Mouse (Mus musculus) liver, postnatal 0 days (tissue): ENCODE results near the gene Snap47.

Source experiments
- CTCF ChIP-seq: sonication (generic); IDR thresholded peaks from 2 replicates; pipeline ENCODE4 v1.5.1; 2016; ENCODE audit warnings: antibody characterized with exemption, low read depth
- EP300 ChIP-seq: IDR thresholded peaks from 2 replicates; pipeline ENCODE4 v1.6.1; 2016; ENCODE audit warnings: antibody characterized with exemption, low read depth, mild to moderate bottlenecking

- TF ChIP-seq CTCF (no peak), EP300 (no peak)
Observed at GRCm38 (mm10) chr11:59429959-59430358, 21.0 kb downstream of the Snap47 start.
